Mouse (Mus musculus): Measurements from ENCODE around the gene Olfr1179. TPM values are rescaled to one million over a fixed set of nuclear protein-coding genes. Genes with fewer than 3 reads are reported as not detected.
"Not testable (repeated sequence)": the region's sequence is repeated elsewhere in the genome, so short reads cannot be mapped to it uniquely, and the experiment has no call there.

Gene Olfr1179
- not detected in 2 replicates for polyA plus RNA-seq (2015; fragmentation: Nextera tagmentation; extraction: Ambion mirVana)

DNA sequence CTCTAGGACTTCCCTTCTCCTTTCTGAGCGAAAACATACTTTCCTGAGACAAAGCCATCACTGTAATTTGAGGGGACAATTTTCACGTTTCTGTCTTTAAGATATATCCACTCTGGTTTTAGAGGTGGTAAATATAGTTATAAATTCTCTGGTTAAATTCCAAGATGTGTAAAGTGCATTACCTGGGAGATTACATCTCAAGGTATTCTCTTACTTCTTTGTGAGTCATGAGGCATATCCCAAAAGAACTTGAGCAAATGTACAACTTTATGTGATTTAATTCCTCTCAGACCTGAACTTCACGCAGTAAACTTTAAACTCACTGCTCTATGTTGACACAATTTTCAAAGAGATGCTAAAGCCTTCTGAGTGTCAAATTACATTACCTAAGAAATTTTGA lies at the start of gene Olfr1179:
Gene Olfr1179, minus strand, starts transcription at position 101 of the 400 bp plus-strand sequence.
- no peaks in the 10 kb centered on the region for H3K9me3 ChIP-seq (replicated peaks; ENCODE audit: control insufficient read depth, low read length, poor library complexity, severe bottlenecking)
- H3K27me3 ChIP-seq (ENCODE audit: control insufficient read depth, insufficient read depth, low read depth, low read length) = no peaks in the 10 kb centered on the region
- no peaks in the 10 kb centered on the region for H3K36me3 ChIP-seq (ENCODE audit: control insufficient read depth, insufficient read depth, low read length)
- no peak for ATAC-seq
- H3K27ac ChIP-seq (ENCODE audit: low read length) = no peak within 1 kb of the TSS
- 79% methylated on average over 3 of the region's 3 CpGs for WGBS
- no peak within 1 kb of the TSS for H3K9ac ChIP-seq (ENCODE audit: low read depth, low read length)
- no peak within 1 kb of the TSS for H3K4me2 ChIP-seq (ENCODE audit: low read length)
- no peak within 1 kb of the TSS for H3K4me3 ChIP-seq (ENCODE audit: low read depth, low read length)
- no peaks in the 10 kb centered on the region for H3K4me1 ChIP-seq (ENCODE audit: control insufficient read depth, insufficient read depth, low read length)

DNA sequence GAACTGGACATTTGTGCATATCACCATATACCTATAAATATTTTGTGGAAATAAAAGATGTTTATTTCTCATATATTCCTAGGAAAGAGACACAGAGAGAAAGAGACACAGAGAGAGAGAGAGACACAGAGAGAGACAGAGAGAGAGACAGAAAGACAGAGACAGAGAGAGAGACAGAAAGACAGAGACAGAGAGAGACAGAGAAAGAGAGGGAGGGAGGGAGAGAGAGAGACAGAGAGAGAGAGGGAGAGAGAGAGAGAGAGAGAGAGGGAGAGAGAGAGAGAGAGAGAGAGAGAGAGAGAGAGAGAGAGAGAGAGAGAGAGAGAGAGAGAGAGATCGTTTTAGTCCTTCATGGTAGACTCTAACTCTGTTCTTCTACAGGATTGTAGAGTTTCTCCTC lies 48.3 kb upstream of the Olfr1179 start, which contains the start of gene Olfr1183:
Gene Olfr1183, plus strand, starts transcription at position 301 of the 400 bp plus-strand sequence.
- not testable (repeated sequence) for H3K36me3 ChIP-seq (ENCODE audit: control insufficient read depth, insufficient read depth, low read length); H3K9ac ChIP-seq (ENCODE audit: low read depth, low read length); H3K4me1 ChIP-seq (ENCODE audit: control insufficient read depth, insufficient read depth, low read length); H3K27ac ChIP-seq (ENCODE audit: low read length); H3K4me3 ChIP-seq (ENCODE audit: low read depth, low read length); H3K27me3 ChIP-seq (ENCODE audit: control insufficient read depth, insufficient read depth, low read depth, low read length); H3K9me3 ChIP-seq (replicated peaks; ENCODE audit: control insufficient read depth, low read length, poor library complexity, severe bottlenecking); ATAC-seq; H3K4me2 ChIP-seq (ENCODE audit: low read length)
- WGBS = 83% methylated on average over 1 of the region's 1 CpGs

DNA sequence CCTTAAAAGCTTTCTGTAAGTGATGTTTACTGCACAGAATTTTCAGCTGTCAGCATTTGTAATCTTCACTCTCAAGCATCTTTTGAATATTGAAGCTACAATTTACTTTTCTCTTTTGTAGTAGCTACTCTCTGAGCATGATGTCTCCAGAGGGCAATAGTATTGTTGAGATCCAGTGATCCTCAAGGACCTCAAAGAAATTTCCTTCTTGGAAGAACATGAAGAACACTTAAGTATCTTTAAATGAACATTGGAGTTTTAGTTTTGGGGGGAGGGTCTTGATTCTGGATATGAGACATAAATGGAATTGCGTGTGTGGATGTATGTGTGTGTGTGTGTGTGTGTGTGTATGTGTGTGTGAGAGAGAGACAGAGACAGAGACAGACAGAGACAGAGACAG lies 42.8 kb upstream of the Olfr1179 start, which contains the start of gene Gm13757:
Gene Gm13757, minus strand, starts transcription at position 101 of the 400 bp plus-strand sequence.
- no peak within 1 kb of the TSS for H3K27ac ChIP-seq (ENCODE audit: low read length)
- no peaks in the 10 kb centered on the region for H3K9me3 ChIP-seq (replicated peaks; ENCODE audit: control insufficient read depth, low read length, poor library complexity, severe bottlenecking)
- H3K36me3 ChIP-seq (ENCODE audit: control insufficient read depth, insufficient read depth, low read length) = no peaks in the 10 kb centered on the region
- H3K27me3 ChIP-seq (ENCODE audit: control insufficient read depth, insufficient read depth, low read depth, low read length) = no peaks in the 10 kb centered on the region
- ATAC-seq = no peak
- WGBS = 85% methylated on average over 1 of the region's 1 CpGs
- H3K4me1 ChIP-seq (ENCODE audit: control insufficient read depth, insufficient read depth, low read length) = no peaks in the 10 kb centered on the region
- H3K9ac ChIP-seq (ENCODE audit: low read depth, low read length) = no peak within 1 kb of the TSS
- no peak within 1 kb of the TSS for H3K4me3 ChIP-seq (ENCODE audit: low read depth, low read length)
- no peak within 1 kb of the TSS for H3K4me2 ChIP-seq (ENCODE audit: low read length)

DNA sequence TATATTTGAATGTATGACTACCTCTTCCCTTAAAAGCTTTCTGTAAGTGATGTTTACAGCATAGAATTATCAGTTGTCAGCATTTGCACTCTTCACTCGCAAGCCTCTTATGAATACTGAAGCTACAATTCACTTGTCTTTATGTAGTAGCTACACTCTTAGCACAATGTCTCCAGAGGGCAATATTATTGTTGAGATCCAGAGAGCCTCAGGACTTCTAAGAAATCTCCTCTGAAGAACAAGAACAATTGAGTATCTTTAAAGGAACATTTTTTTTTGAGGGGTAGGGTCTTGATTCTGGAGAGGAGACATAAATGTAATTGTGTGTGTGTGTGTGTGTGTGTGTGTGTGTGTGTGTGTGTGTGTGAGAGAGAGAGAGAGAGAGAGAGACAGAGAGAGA lies 19.8 kb upstream of the Olfr1179 start, which contains the start of gene Olfr1181:
Gene Olfr1181, minus strand, starts transcription at position 101 of the 400 bp plus-strand sequence.
- no peak within 1 kb of the TSS for H3K9ac ChIP-seq (ENCODE audit: low read depth, low read length)
- H3K27ac ChIP-seq (ENCODE audit: low read length) = no peak within 1 kb of the TSS
- no peak for ATAC-seq
- 89% methylated on average over 1 of the region's 1 CpGs for WGBS
- no peak within 1 kb of the TSS for H3K4me3 ChIP-seq (ENCODE audit: low read depth, low read length)
- H3K4me1 ChIP-seq (ENCODE audit: control insufficient read depth, insufficient read depth, low read length) = no peaks in the 10 kb centered on the region
- H3K36me3 ChIP-seq (ENCODE audit: control insufficient read depth, insufficient read depth, low read length) = no peaks in the 10 kb centered on the region
- no peak within 1 kb of the TSS for H3K4me2 ChIP-seq (ENCODE audit: low read length)
- H3K9me3 ChIP-seq (replicated peaks; ENCODE audit: control insufficient read depth, low read length, poor library complexity, severe bottlenecking) = no peaks in the 10 kb centered on the region
- no peaks in the 10 kb centered on the region for H3K27me3 ChIP-seq (ENCODE audit: control insufficient read depth, insufficient read depth, low read depth, low read length)

DNA sequence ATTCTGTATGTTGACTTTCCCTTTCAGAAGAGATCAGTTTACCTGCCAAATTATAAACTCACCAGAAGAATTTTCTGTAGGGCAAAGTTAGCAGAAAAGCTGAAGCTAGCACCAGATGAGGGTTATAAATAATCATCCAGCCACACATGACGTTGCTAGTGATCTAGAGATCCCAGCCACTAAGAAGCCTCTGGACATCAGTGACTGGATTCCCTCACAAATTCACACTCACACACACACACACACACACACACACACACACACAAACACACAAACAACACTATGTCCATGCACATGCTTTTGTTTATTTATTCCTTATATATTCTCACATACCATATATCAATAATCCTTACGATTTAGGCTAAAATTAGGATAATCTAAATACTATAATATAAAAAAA lies 12.8 kb upstream of the Olfr1179 start, which contains the start of gene Olfr1180:
Gene Olfr1180, minus strand, starts transcription at position 101 of the 400 bp plus-strand sequence.
- no peak within 1 kb of the TSS for H3K27ac ChIP-seq (ENCODE audit: low read length)
- H3K36me3 ChIP-seq (ENCODE audit: control insufficient read depth, insufficient read depth, low read length) = no peaks in the 10 kb centered on the region
- no peaks in the 10 kb centered on the region for H3K4me1 ChIP-seq (ENCODE audit: control insufficient read depth, insufficient read depth, low read length)
- H3K4me3 ChIP-seq (ENCODE audit: low read depth, low read length) = no peak within 1 kb of the TSS
- H3K4me2 ChIP-seq (ENCODE audit: low read length) = no peak within 1 kb of the TSS
- H3K9ac ChIP-seq (ENCODE audit: low read depth, low read length) = no peak within 1 kb of the TSS
- no peaks in the 10 kb centered on the region for H3K9me3 ChIP-seq (replicated peaks; ENCODE audit: control insufficient read depth, low read length, poor library complexity, severe bottlenecking)
- no peaks in the 10 kb centered on the region for H3K27me3 ChIP-seq (ENCODE audit: control insufficient read depth, insufficient read depth, low read depth, low read length)
- WGBS = 80% methylated on average over 2 of the region's 2 CpGs
- no peak for ATAC-seq

DNA sequence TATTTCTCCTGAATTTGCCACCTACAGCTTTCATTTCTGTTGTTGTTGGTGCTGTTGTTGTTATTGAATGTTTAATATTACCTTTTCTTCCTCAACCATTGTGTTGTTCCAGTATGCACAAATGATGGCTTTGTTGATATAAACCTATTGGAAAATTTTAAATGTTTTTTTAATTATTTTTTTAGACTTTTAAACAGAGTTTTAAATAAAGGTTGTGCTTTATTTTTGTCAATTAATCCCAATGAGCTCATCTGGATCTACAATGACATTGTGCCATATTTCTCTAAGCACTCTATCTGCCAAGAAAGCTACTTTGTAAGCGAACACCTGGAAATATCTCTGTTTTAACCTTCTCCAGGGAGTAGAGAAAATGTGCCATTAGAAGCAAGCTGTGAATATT lies 19.5 kb downstream of the Olfr1179 start, which contains the start of gene Olfr1178:
Gene Olfr1178, plus strand, starts transcription at position 301 of the 400 bp plus-strand sequence.
- Histone ChIP-seq H3K36me3 (ENCODE audit: control insufficient read depth, insufficient read depth, low read length) (no peaks in the 10 kb centered on the region), H3K9ac (ENCODE audit: low read depth, low read length) (no peak within 1 kb of the TSS), H3K9me3 (replicated peaks; ENCODE audit: control insufficient read depth, low read length, poor library complexity, severe bottlenecking) (no peaks in the 10 kb centered on the region), H3K4me3 (ENCODE audit: low read depth, low read length) (no peak within 1 kb of the TSS), H3K4me2 (ENCODE audit: low read length) (no peak within 1 kb of the TSS), H3K27ac (ENCODE audit: low read length) (no peak within 1 kb of the TSS), H3K4me1 (ENCODE audit: control insufficient read depth, insufficient read depth, low read length) (no peaks in the 10 kb centered on the region), H3K27me3 (ENCODE audit: control insufficient read depth, insufficient read depth, low read depth, low read length) (no peaks in the 10 kb centered on the region)
- no peak for ATAC-seq
- WGBS = 89% methylated on average over 1 of the region's 1 CpGs

DNA sequence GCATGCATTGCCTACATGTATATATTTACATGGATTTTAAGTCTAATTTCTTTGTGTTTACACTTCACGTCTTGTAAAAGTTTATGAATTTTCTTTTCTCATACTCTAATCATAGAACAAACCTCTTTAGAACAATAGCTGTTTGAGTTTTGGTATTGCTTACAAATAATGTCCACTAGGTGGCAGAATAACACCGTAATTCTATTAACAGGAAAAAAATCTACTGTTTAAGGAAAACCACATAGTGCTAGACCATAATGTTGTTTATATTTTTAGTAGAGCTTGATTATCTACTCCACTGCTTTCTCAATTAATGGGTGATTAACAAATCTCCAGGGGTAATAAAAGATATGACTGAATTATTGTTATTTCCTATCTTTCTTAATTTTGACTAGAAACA lies 49.9 kb downstream of the Olfr1179 start:
- H3K36me3 ChIP-seq (ENCODE audit: control insufficient read depth, insufficient read depth, low read length) = no peaks in the 10 kb centered on the region
- peak; percentile 76 for ATAC-seq
- H3K4me1 ChIP-seq (ENCODE audit: control insufficient read depth, insufficient read depth, low read length) = no peaks in the 10 kb centered on the region
- H3K27me3 ChIP-seq (ENCODE audit: control insufficient read depth, insufficient read depth, low read depth, low read length) = no peaks in the 10 kb centered on the region
- no peak overlapping the region for H3K4me3 ChIP-seq (ENCODE audit: low read depth, low read length)
- H3K4me2 ChIP-seq (ENCODE audit: low read length) = no peak overlapping the region
- H3K9me3 ChIP-seq (replicated peaks; ENCODE audit: control insufficient read depth, low read length, poor library complexity, severe bottlenecking) = no peaks in the 10 kb centered on the region
- H3K9ac ChIP-seq (ENCODE audit: low read depth, low read length) = no peak overlapping the region
- no peak overlapping the region for H3K27ac ChIP-seq (ENCODE audit: low read length)
- WGBS = 3% methylated on average over 2 of the region's 2 CpGs

Other genes starting within 250 kb of the Olfr1179 start
- gene Olfr1168, start 224.6 kb downstream of the Olfr1179 start, polyA plus RNA-seq (2015; fragmentation: Nextera tagmentation; extraction: Ambion mirVana) = not detected in 2 replicates
- not detected in 2 replicates for gene Olfr1170, start 178.1 kb downstream of the Olfr1179 start, polyA plus RNA-seq (2015; fragmentation: Nextera tagmentation; extraction: Ambion mirVana)
- not detected in 2 replicates for gene Olfr1173, start 126.6 kb downstream of the Olfr1179 start, polyA plus RNA-seq (2015; fragmentation: Nextera tagmentation; extraction: Ambion mirVana)
- not detected in 2 replicates for gene Olfr1174-ps, start 91.3 kb downstream of the Olfr1179 start, polyA plus RNA-seq (2015; fragmentation: Nextera tagmentation; extraction: Ambion mirVana)
- gene Olfr1175-ps, start 79.2 kb downstream of the Olfr1179 start, polyA plus RNA-seq (2015; fragmentation: Nextera tagmentation; extraction: Ambion mirVana) = not detected in 2 replicates
- gene Olfr1176, start 69.7 kb downstream of the Olfr1179 start, polyA plus RNA-seq (2015; fragmentation: Nextera tagmentation; extraction: Ambion mirVana) = not detected in 2 replicates
- gene Olfr1177-ps, start 60.0 kb downstream of the Olfr1179 start, polyA plus RNA-seq (2015; fragmentation: Nextera tagmentation; extraction: Ambion mirVana) = not detected in 2 replicates
- not detected in 2 replicates for gene Olfr1178, start 19.4 kb downstream of the Olfr1179 start, polyA plus RNA-seq (2015; fragmentation: Nextera tagmentation; extraction: Ambion mirVana)
- gene Olfr1180, start 12.7 kb upstream of the Olfr1179 start, polyA plus RNA-seq (2015; fragmentation: Nextera tagmentation; extraction: Ambion mirVana) = not detected in 2 replicates
- not detected in 2 replicates for gene Olfr1181, start 19.7 kb upstream of the Olfr1179 start, polyA plus RNA-seq (2015; fragmentation: Nextera tagmentation; extraction: Ambion mirVana)
- not detected in 2 replicates for gene Gm13757, start 42.7 kb upstream of the Olfr1179 start, polyA plus RNA-seq (2015; fragmentation: Nextera tagmentation; extraction: Ambion mirVana)
- gene Olfr1183, start 48.4 kb upstream of the Olfr1179 start, polyA plus RNA-seq (2015; fragmentation: Nextera tagmentation; extraction: Ambion mirVana) = not detected in 2 replicates
- gene Olfr1184, start 77.1 kb upstream of the Olfr1179 start, polyA plus RNA-seq (2015; fragmentation: Nextera tagmentation; extraction: Ambion mirVana) = not detected in 2 replicates
- gene Olfr1185-ps1, start 86.9 kb upstream of the Olfr1179 start, polyA plus RNA-seq (2015; fragmentation: Nextera tagmentation; extraction: Ambion mirVana) = not detected in 2 replicates
- gene Olfr1186, start 112.1 kb upstream of the Olfr1179 start, polyA plus RNA-seq (2015; fragmentation: Nextera tagmentation; extraction: Ambion mirVana) = not detected in 2 replicates
- not detected in 2 replicates for gene Olfr1188, start 150.5 kb upstream of the Olfr1179 start, polyA plus RNA-seq (2015; fragmentation: Nextera tagmentation; extraction: Ambion mirVana)
- gene Olfr1189, start 180.0 kb upstream of the Olfr1179 start, polyA plus RNA-seq (2015; fragmentation: Nextera tagmentation; extraction: Ambion mirVana) = not detected in 2 replicates
- not detected in 2 replicates for gene Olfr1191-ps1, start 234.1 kb upstream of the Olfr1179 start, polyA plus RNA-seq (2015; fragmentation: Nextera tagmentation; extraction: Ambion mirVana)
- not detected in 2 replicates for gene Olfr1192-ps1, start 242.1 kb upstream of the Olfr1179 start, polyA plus RNA-seq (2015; fragmentation: Nextera tagmentation; extraction: Ambion mirVana)

Data from midbrain, embryonic 16.5 days (tissue).